Mouse (Mus musculus) G1E (cell line): Measurements from ENCODE around the gene Scaf11. TPM values are rescaled to one million over a fixed set of nuclear protein-coding genes. Genes with fewer than 3 reads are reported as not detected.

Experiments used
- ATAC-seq: 2 replicates; pipeline ENCODE4 v1.8.0; 2016; ENCODE audit warnings: mild to moderate bottlenecking; ENCODE audit not compliant: insufficient number of reproducible peaks, poor library complexity, low FRiP score, severe bottlenecking; ENCODE audit errors: extremely low read depth
- DNase-seq: peaks from one replicate; pipeline ENCODE4 v3.0.0; 2012; ENCODE audit warnings: low spot score
- H3K27me3 ChIP-seq: 2 replicates; pipeline ENCODE4 v1.6.1; 2012; ENCODE audit warnings: mild to moderate bottlenecking, low read length, inconsistent platforms; ENCODE audit not compliant: insufficient read depth
- H3K36me3 ChIP-seq: replicated peaks from 2 replicates; pipeline ENCODE3; 2012; ENCODE audit warnings: mild to moderate bottlenecking, inconsistent platforms
- H3K4me1 ChIP-seq: 2 replicates; pipeline ENCODE4 v1.6.1; 2012; ENCODE audit warnings: low read depth, low read length, inconsistent platforms, mixed read lengths; ENCODE audit not compliant: insufficient read depth
- H3K4me3 ChIP-seq: 2 replicates; pipeline ENCODE4 v1.5.1; 2012; ENCODE audit warnings: low read depth, mild to moderate bottlenecking, inconsistent platforms, low read length, moderate library complexity, mixed read lengths
- H3K9me3 ChIP-seq: replicated peaks from 2 replicates; pipeline ENCODE4 v1.6.1; 2012; ENCODE audit warnings: inconsistent platforms
- CTCF ChIP-seq: IDR thresholded peaks from 2 replicates; pipeline ENCODE4 v1.5.1; 2012; ENCODE audit warnings: low read depth, low read length, inconsistent platforms, mixed read lengths
- GATA1 ChIP-seq: IDR thresholded peaks from 2 replicates; pipeline ENCODE4 v1.6.1; 2012; ENCODE audit warnings: borderline replicate concordance, low read length, inconsistent platforms, mixed read lengths
- GATA2 ChIP-seq: IDR thresholded peaks from 2 replicates; pipeline ENCODE4 v1.6.1; 2012; ENCODE audit warnings: low read depth, low read length, inconsistent platforms, borderline replicate concordance
- POLR2AphosphoS5 ChIP-seq: IDR thresholded peaks from 2 replicates; pipeline ENCODE4 v1.6.1; 2012; ENCODE audit warnings: low read depth, low read length, inconsistent platforms; ENCODE audit not compliant: insufficient replicate concordance
- TAL1 ChIP-seq: conservative IDR thresholded peaks from 2 replicates; pipeline ENCODE4 v1.6.1; 2012; ENCODE audit warnings: low read depth, low read length, inconsistent platforms, mixed read lengths
- polyA plus RNA-seq: library from polyadenylated mRNA; stranded (reverse); fragments of >175 nt; gene quantifications from 2 replicates; pipeline ENCODE4 v1.2.3, GENCODE M21; 2012
- total RNA-seq, 2 experiments: library from RNA; stranded (forward) in 1 of 2; stranded (reverse) in 1 of 2; fragments of 200-1000 nt in 1 of 2; fragments of >200 nt in 1 of 2; fragmentation: Nextera tagmentation in 1 of 2; gene quantifications; 2 replicates each; pipeline ENCODE4 v1.2.3; 2014 to 2017

Scaf11 gene
- total and polyA plus RNA-seq, 3 experiments: 47.9 to 206 (median 146) TPM

GRCm38 (mm10) chr15:96392878-96393277 is 67.8 kb downstream of the Scaf11 start:
- no peak overlapping the region for H3K4me3 ChIP-seq
- TF ChIP-seq GATA2: no peak
- no peak for TF ChIP-seq CTCF
- TF ChIP-seq GATA1: no peak
- no peak for TF ChIP-seq POLR2AphosphoS5
- no peak for TF ChIP-seq TAL1
- peaks cover 94% of the 10 kb centered on the region for H3K36me3 ChIP-seq
- ATAC-seq (no peak), DNase-seq (no peak)
- H3K9me3 ChIP-seq: no peaks in the 10 kb centered on the region
- no peaks in the 10 kb centered on the region for H3K4me1 ChIP-seq
- no peaks in the 10 kb centered on the region for H3K27me3 ChIP-seq

- Histone ChIP-seq H3K36me3 (peaks cover 81% of the 10 kb centered on the region), H3K27me3 (no peaks in the 10 kb centered on the region), H3K4me3 (no peak overlapping the region), H3K9me3 (no peaks in the 10 kb centered on the region), H3K4me1 (no peaks in the 10 kb centered on the region)
- no peak for TF ChIP-seq POLR2AphosphoS5
- TF ChIP-seq GATA1: no peak
- TF ChIP-seq GATA2: no peak
- no peak for TF ChIP-seq CTCF
- no peak for TF ChIP-seq TAL1
- no peak for ATAC-seq
- no peak for DNase-seq
Observed at GRCm38 (mm10) chr15:96388565-96388964, 72.1 kb downstream of the Scaf11 start.

- Histone ChIP-seq H3K36me3 (peaks cover 75% of the 10 kb centered on the region), H3K27me3 (no peaks in the 10 kb centered on the region), H3K4me3 (no peak overlapping the region), H3K4me1 (no peaks in the 10 kb centered on the region), H3K9me3 (no peaks in the 10 kb centered on the region)
- no peak for TF ChIP-seq POLR2AphosphoS5
- no peak for TF ChIP-seq TAL1
- no peak for TF ChIP-seq GATA2
- TF ChIP-seq CTCF: no peak
- TF ChIP-seq GATA1: no peak
- no peak for ATAC-seq
- DNase-seq: no peak
Observed at GRCm38 (mm10) chr15:96382223-96382622, 78.4 kb downstream of the Scaf11 start.

GRCm38 (mm10) chr15:96377701-96378100 is 82.9 kb downstream of the Scaf11 start:
- H3K36me3 ChIP-seq: peaks cover 79% of the 10 kb centered on the region
- 0 out of 2 replicates have a peak, but pooled peaks cover 2% of the 10 kb centered on the region for H3K4me1 ChIP-seq
- H3K4me3 ChIP-seq: no peak overlapping the region
- H3K27me3 ChIP-seq: no peaks in the 10 kb centered on the region
- DNase-seq (no peak), ATAC-seq (no peak)
- no peak for TF ChIP-seq GATA2
- H3K9me3 ChIP-seq: no peaks in the 10 kb centered on the region

GRCm38 (mm10) chr15:96377263-96377662 is 83.4 kb downstream of the Scaf11 start:
- peaks cover 79% of the 10 kb centered on the region for H3K36me3 ChIP-seq
- TF ChIP-seq GATA1: no peak
- TF ChIP-seq GATA2: no peak
- no peak for TF ChIP-seq POLR2AphosphoS5
- no peak for TF ChIP-seq TAL1
- no peak for TF ChIP-seq CTCF

GRCm38 (mm10) chr15:96376214-96376613 is 84.4 kb downstream of the Scaf11 start:
- Histone ChIP-seq H3K27me3 (no peaks in the 10 kb centered on the region), H3K36me3 (peaks cover 80% of the 10 kb centered on the region), H3K4me3 (no peak overlapping the region), H3K9me3 (no peaks in the 10 kb centered on the region), H3K4me1 (0 out of 2 replicates have a peak, but pooled peaks cover 2% of the 10 kb centered on the region)
- TF ChIP-seq TAL1: no peak
- DNase-seq (no peak), ATAC-seq (no peak)

More at GRCm38 (mm10) chr15:96377263-96377662, 83.4 kb downstream of the Scaf11 start:
- no peaks in the 10 kb centered on the region for H3K27me3 ChIP-seq
- DNase-seq (no peak), ATAC-seq (no peak)
- H3K4me3 ChIP-seq: no peak overlapping the region
- H3K4me1 ChIP-seq: 0 out of 2 replicates have a peak, but pooled peaks cover 2% of the 10 kb centered on the region
- H3K9me3 ChIP-seq: no peaks in the 10 kb centered on the region

- Histone ChIP-seq H3K4me3 (no peak overlapping the region), H3K4me1 (0 out of 2 replicates have a peak, but pooled peaks cover 2% of the 10 kb centered on the region), H3K27me3 (no peaks in the 10 kb centered on the region), H3K9me3 (no peaks in the 10 kb centered on the region), H3K36me3 (peaks cover 91% of the 10 kb centered on the region)
- TF ChIP-seq POLR2AphosphoS5 (no peak), CTCF (no peak), GATA1 (no peak), TAL1 (no peak)
- DNase-seq (no peak), ATAC-seq (no peak)
Observed at GRCm38 (mm10) chr15:96373161-96373560, 87.5 kb downstream of the Scaf11 start.
